Mouse (Mus musculus) gonadal fat pad, adult 2 months (tissue): Measurements from ENCODE around the gene Ceacam19. TPM values are rescaled to one million over a fixed set of nuclear protein-coding genes. Genes with fewer than 3 reads are reported as not detected.

ENCODE experiments used
- DNase-seq: peaks from one replicate; pipeline ENCODE4 v3.0.0-alpha.2; 2012; ENCODE audit warnings: low read depth
- polyA plus RNA-seq: library from polyadenylated mRNA; depleted of rRNA; stranded (reverse); fragments of >200 nt; gene quantifications from 2 replicates; pipeline ENCODE4 v1.2.3, GENCODE M21; 2012

Ceacam19 gene
- polyA plus RNA-seq, 1 experiment, result 0.16 TPM

- DNase-seq, result no peak
Observed at GRCm38 (mm10) chr7:19880754-19881153, 7.0 kb downstream of the Ceacam19 start.

DNA sequence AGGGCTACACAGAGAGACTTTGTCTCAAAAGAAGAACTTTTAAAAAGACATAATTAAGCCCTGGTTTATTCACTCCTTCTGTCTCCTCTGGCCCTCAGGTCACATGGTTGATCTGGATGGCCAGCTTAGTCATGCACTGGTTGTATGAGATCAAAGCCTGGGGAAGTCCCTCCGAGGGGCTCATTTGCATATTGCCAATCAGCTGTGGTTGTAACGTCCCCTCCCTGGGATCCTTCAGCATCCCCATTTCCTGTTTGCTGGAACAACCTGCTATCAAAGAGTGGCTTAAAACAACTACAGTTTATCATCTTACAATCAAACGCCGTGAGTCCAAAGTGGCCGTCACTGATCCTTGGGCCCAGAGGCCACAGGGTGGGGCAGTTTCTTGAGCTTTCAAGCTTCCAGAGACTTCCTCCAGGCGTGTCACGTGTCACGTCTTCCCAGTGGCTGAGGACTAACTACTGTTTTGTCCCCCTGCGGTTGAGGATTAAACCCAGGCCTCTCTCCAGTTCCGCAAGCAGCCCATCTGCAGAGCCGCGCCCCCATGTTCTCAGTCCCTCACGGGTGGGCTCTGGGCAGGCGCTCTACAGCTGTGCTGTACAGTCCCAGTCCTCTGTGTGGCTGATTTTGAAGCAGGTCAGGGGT is 10.9 kb downstream of the Ceacam19 start:
- no peak for DNase-seq

GRCm38 (mm10) chr7:19875948-19876682 is 11.7 kb downstream of the Ceacam19 start:
- DNase-seq, result no peak

DNA sequence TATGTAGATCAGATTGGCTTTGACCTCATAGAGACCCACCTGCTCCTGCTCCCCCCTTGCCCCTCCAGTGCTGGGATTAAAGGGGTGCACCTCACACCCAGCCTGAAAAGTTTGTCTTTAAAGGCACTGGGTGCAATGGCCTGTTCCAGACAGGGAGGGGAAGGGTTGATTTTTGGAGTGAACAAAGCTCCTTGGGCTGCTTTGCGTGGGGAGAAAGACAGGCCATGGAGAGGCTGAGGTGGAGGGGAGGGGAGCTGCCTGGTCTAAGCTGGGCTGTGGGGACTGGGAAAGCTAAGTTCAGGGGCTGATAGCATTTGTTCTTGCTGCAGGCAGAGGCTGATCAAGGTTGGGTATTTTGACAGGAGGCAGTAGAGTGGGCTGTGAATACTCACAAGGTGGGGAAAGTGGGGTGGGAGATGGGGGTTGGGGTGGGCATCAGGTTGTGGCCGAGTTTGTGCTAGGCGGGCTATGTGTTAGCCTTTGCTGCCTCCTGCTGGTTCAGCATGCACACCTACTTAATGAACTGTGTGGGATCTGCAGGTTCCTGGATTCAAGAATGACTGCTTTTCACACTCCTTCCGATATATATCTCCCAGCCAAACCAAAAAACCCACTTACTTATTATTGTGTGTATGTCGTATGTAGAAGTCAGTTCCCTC is 15.7 kb downstream of the Ceacam19 start:
- DNase-seq, result no peak

GRCm38 (mm10) chr7:19871137-19871621 is 16.6 kb downstream of the Ceacam19 start:
- DNase-seq, result no peak

DNA sequence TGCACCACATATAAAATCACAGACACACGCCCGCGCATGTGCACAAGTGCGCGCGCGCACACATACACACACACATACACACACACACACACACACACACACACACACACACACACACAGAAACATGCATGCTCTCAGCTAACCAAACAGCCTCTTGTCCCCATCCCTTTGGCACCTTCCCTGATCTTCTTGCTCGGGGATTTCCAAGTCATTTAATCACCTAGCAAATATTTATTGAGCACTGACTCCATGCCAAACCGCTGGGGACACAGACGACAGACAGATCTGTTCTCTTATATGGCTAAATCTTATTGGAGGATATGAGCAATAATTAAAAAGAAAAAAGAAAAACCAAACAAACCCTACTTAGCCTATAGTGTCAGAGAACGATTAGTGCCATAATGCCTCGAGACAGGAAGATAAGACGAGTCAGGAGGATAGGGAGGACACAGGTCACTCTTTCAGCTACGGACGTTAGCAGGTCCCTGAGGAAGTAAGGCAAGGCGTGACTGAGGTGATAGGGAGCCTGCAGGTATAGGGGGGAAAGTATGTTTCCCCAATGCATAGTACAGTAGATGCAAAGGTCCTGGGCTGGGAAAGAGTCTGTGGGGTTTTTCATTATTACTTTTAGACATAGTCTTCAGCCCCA is 19.9 kb downstream of the Ceacam19 start:
- no peak for DNase-seq

GRCm38 (mm10) chr7:19866490-19866889 is 21.3 kb downstream of the Ceacam19 start:
- DNase-seq, result no peak

DNA sequence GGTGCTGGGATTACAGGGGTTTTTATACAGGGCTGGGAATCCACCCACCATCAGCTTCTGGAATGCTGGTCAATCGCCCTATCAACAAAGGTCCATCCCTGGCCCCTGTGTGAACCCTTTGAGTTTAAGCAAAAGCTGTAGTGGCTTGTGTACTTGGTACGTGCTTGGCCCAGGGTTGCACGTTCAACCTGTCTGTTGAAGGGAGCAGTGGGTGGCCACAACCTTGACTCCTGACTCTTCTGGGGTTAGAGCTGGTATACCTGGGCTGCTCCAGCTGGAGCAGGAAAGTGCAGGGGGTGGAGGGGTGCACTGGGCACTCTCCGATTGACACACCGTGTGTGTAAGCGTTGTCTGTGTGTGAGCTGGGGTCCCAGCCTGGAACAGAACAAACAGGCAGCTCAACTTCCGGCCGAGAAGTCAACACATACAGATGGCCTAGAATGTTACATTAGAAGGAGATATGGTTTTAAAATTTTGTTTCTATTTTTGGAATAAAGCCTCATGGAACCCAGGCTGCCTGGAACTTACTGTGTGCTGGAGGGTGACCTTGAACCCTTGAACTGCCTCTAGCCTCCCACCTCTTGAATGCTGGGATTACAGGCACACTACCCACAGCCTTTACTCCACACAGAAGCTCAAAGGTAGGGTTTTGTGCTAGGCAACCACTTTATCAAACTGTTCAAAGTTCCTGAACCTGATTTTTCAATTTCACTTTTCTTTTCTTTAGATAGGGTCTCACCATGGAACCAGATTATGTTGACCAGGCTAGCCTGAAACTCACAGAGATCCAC is 22.3 kb downstream of the Ceacam19 start:
- DNase-seq, result no peak

- no peak for DNase-seq
Observed at GRCm38 (mm10) chr7:19864241-19864640, 23.5 kb downstream of the Ceacam19 start.

DNA sequence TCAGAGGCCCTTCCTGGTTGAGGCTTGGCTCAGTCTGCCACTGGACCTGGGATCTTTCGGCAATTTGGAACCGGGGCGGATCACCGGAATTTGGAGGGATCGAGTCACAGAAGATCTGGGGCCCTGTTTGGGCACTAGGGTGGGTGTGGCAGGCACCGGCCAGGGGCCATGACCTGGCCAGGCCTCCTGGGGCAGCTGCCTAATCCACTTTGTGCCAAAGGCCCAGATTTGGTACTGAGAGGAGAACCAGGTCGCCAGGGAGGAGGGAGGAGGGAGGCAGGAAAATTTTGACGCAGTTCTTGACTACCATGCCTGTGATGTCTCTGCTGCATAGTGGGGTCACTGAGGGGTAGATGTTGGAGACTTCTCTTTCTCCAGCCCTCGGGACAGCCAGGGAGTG is 26.6 kb downstream of the Ceacam19 start, which contains the start of gene Ceacam16:
Gene Ceacam16, minus strand, starts transcription at position 101 of the 400 bp plus-strand sequence.
- no peak for DNase-seq

GRCm38 (mm10) chr7:19859740-19860139 is 28.0 kb downstream of the Ceacam19 start:
- no peak for DNase-seq

- no peak for DNase-seq
Observed at GRCm38 (mm10) chr7:19856283-19856682, 31.5 kb downstream of the Ceacam19 start.

GRCm38 (mm10) chr7:19855663-19856062 is 32.1 kb downstream of the Ceacam19 start:
- DNase-seq, result no peak

- DNase-seq, result no peak
Observed at GRCm38 (mm10) chr7:19853526-19853925, 34.2 kb downstream of the Ceacam19 start.

- no peak for DNase-seq
Observed at GRCm38 (mm10) chr7:19851858-19852570, 35.8 kb downstream of the Ceacam19 start, which contains the start of gene Gm19345. Gene Gm19345, plus strand, starts transcription at chr7:19852003.

- no peak for DNase-seq
Observed at GRCm38 (mm10) chr7:19844521-19845171, 43.1 kb downstream of the Ceacam19 start.

DNA sequence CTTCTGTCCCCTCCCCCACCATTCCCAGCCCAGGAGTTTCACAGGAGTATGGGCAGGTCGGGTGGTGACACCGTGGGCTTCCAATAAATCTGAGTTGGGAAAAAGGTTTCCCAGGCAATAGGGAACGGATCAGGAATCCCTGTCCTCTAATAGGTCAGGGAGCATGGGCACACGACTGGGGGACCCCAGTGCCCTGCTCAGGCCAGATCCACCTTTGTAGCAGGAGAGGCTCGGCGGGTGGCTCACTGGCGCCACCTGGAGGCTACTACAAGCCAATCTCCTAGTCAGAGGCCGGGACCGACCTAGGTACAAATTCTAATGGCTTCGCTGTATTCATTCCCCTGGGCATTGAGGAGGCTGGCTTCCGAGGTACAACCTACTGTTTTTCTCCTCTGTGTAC is 44.2 kb downstream of the Ceacam19 start:
- no peak for DNase-seq

GRCm38 (mm10) chr7:19842885-19843504 is 44.8 kb downstream of the Ceacam19 start:
- no peak for DNase-seq

DNA sequence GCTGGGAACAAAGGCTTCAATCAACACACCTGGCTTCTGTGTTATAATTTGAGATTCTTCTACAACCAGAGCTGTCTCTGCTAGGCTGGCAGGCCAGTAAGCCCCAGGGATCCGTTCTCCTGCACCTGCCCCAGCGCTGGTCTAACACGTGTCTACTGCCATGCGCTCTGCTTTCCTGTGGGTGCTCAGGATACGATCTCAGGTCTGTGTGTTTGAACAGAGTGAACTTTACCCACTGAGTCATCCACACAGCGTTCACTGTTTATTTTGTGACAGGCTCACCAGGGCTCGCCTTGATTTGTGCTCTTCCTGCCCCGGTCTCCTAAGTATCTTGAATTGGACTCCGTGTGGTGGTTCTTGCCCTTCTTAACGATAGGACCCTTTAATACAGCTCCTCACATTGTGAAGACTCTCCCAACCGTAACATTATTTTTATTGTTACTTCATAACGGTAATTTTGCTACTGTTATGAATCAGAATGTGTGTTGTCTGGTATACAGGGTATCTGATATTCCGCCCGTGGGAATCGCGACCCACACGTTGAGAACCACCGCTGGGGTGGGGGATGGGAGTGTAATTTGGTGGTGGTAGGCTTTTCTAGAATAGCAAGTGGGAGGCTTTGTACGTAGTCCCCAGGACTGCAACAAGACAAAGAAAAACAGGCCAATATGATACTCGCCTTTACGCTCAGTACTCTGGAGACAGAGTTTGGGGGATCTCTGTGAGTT is 45.9 kb downstream of the Ceacam19 start:
- no peak for DNase-seq
